Comparison of ENCODE assay signal across 9 mouse cellular contexts in genomic region chr5:51941255-51941924, GRCm38 (mm10).
DNase-seq lines count a peak whose midpoint lies in the region; ATAC-seq and TF ChIP-seq lines count a peak whose summit lies in the region.
"Had no signal": no experiment of that assay in that cellular context is flagged by ENCODE, and none has a peak within 500 bp of the region (broad histone marks: within the 10 kb centered on the region; RNA-seq: fewer than 3 reads in every experiment).

No protein-coding gene starts in this region.

- no peak overlapping the region for H3K4me3 ChIP-seq in kidney, postnatal 0 days (replicated peaks; ENCODE audit: low read depth, low read length)
- H3K4me3 ChIP-seq in midbrain, postnatal 0 days (ENCODE audit: low read depth, low read length) = no peak overlapping the region

- no peaks in the 10 kb centered on the region for H3K4me1 ChIP-seq in kidney, postnatal 0 days (replicated peaks; ENCODE audit: insufficient read depth, low read length)
- H3K4me1 ChIP-seq in midbrain, postnatal 0 days (ENCODE audit: insufficient read depth, low read length) = no peaks in the 10 kb centered on the region

- H3K36me3 ChIP-seq in kidney, postnatal 0 days (ENCODE audit: insufficient read depth, low read length) = no peaks in the 10 kb centered on the region
- H3K36me3 ChIP-seq in midbrain, postnatal 0 days (ENCODE audit: insufficient read depth, low read length) = no peaks in the 10 kb centered on the region

- no peak for TF ChIP-seq CTCF in kidney, postnatal 0 days (IDR thresholded peaks at IDR 0.05; ENCODE audit: low read depth)
- no peak for TF ChIP-seq CTCF in midbrain, postnatal 0 days (IDR thresholded peaks at IDR 0.05)

- no peak for ATAC-seq in kidney, postnatal 0 days (replicated peaks; ENCODE audit: low FRiP score, low read depth)
- no peak for ATAC-seq in midbrain, postnatal 0 days (ENCODE audit: low FRiP score)

- H3K9ac ChIP-seq in kidney, postnatal 0 days (ENCODE audit: low read depth, low read length) = no peak overlapping the region
- H3K9ac ChIP-seq in midbrain, postnatal 0 days (replicated peaks; ENCODE audit: low read length, poor library complexity, severe bottlenecking) = no peak overlapping the region

- DNase-seq in kidney, postnatal 0 days (ENCODE audit: low spot score) = peak; percentile 74
- no peak for DNase-seq in kidney, postnatal 25 days
- DNase-seq in c-Kit-positive CD71-positive TER-119-positive erythroid progenitor cells, embryonic 14.5 days (ENCODE audit: low spot score) = peak; percentile 66
- DNase-seq in liver = peak; percentile 25
- DNase-seq in mesoderm, embryonic 11.5 days (ENCODE audit: low read depth, low spot score) = peak; percentile 30
- no peak for DNase-seq in cerebellum, postnatal 4 days (ENCODE audit: low spot score in 2 of 2)
- DNase-seq in layer of hippocampus, postnatal 14 days (ENCODE audit: low spot score in 2 of 2) = no peak
- DNase-seq in midbrain, postnatal 0 days (ENCODE audit: low spot score) = no peak
- DNase-seq: adrenal gland, postnatal 10 days had no signal

- H3K9me3 ChIP-seq in kidney, postnatal 0 days (replicated peaks; ENCODE audit: low read length) = no peaks in the 10 kb centered on the region
- no peaks in the 10 kb centered on the region for H3K9me3 ChIP-seq in midbrain, postnatal 0 days (ENCODE audit: low read length)

- H3K4me2 ChIP-seq in kidney, postnatal 0 days (ENCODE audit: low read length) = no peak overlapping the region
- H3K4me2 ChIP-seq in midbrain, postnatal 0 days (ENCODE audit: low read depth, low read length, poor library complexity, severe bottlenecking) = no peak overlapping the region

- 53% methylated on average over 8 of the region's 8 CpGs for WGBS in kidney, postnatal 0 days
- 64% methylated on average over 8 of the region's 8 CpGs for WGBS in midbrain, postnatal 0 days

- H3K27me3 ChIP-seq in kidney, postnatal 0 days (ENCODE audit: insufficient read depth, low read length) = no peaks in the 10 kb centered on the region
- H3K27me3 ChIP-seq in midbrain, postnatal 0 days (ENCODE audit: insufficient read depth, low read length) = no peaks in the 10 kb centered on the region

- no peak overlapping the region for H3K27ac ChIP-seq in kidney, postnatal 0 days
- H3K27ac ChIP-seq in midbrain, postnatal 0 days (ENCODE audit: low read depth, low read length) = no peak overlapping the region

Comparison
In these comparisons a context has a peak if more than half of its experiments do, and no peak if none do; other contexts are left out.
1. DNase-seq: peak in kidney, postnatal 0 days (single experiment), c-Kit-positive CD71-positive TER-119-positive erythroid progenitor cells, embryonic 14.5 days (single experiment), liver (single experiment) and mesoderm, embryonic 11.5 days (single experiment); none in kidney, postnatal 25 days (0 of 2), cerebellum, postnatal 4 days (0 of 2), layer of hippocampus, postnatal 14 days (0 of 2) and midbrain, postnatal 0 days (single experiment).